Mouse (Mus musculus) liver, embryonic 14.5 days (tissue): ENCODE measurements around the gene Casp8ap2. TPM values are rescaled to one million over a fixed set of nuclear protein-coding genes. Genes with fewer than 3 reads are reported as not detected.

Source experiments
- ATAC-seq: fragments of 200-750 bp; cut with Nextera tagmentation; 2 replicates; pipeline ENCODE4 v1.8.0; 2017; ENCODE audit warnings: moderate number of reproducible peaks, mild to moderate bottlenecking, moderate library complexity; ENCODE audit not compliant: insufficient read depth
- DNase-seq, 3 experiments: peaks; one replicate each; pipeline ENCODE4 v3.0.0-alpha.2; 2012 to 2013; ENCODE audit warnings: low read depth in 3 of 3, low spot score in 3 of 3
- H3K27ac ChIP-seq: fragments of 300-500 bp; sonication (generic); 2 replicates; pipeline ENCODE4 v1.5.1; 2014; ENCODE audit warnings: moderate library complexity, mild to moderate bottlenecking, control low read depth, inconsistent platforms
- H3K27me3 ChIP-seq: fragments of 300-500 bp; sonication (generic); 2 replicates; pipeline ENCODE4 v1.6.1; 2014; ENCODE audit warnings: mild to moderate bottlenecking, low read length, moderate library complexity; ENCODE audit not compliant: control insufficient read depth, insufficient read depth
- H3K36me3 ChIP-seq: fragments of 300-500 bp; sonication (generic); replicated peaks from 2 replicates; pipeline ENCODE4 v1.6.1; 2014; ENCODE audit warnings: low read depth; ENCODE audit not compliant: control insufficient read depth, insufficient read depth
- H3K4me1 ChIP-seq, 2 experiments: fragments of 200-500 bp in 1 of 2; fragments of 300-500 bp in 1 of 2; sonication (generic) in 1 of 2; replicated peaks; 2 replicates each; pipeline ENCODE4 v1.6.1; 2012 to 2014; ENCODE audit warnings: antibody characterized with exemption in 1 of 2, inconsistent platforms in 1 of 2, low read length in 1 of 2; ENCODE audit not compliant: control insufficient read depth in 2 of 2, insufficient read depth in 2 of 2
- H3K4me2 ChIP-seq: fragments of 300-500 bp; sonication (generic); 2 replicates; pipeline ENCODE4 v1.6.1; 2014; ENCODE audit warnings: low read depth, mild to moderate bottlenecking, control low read depth, moderate library complexity
- H3K4me3 ChIP-seq, 2 experiments: fragments of 200-500 bp in 1 of 2; fragments of 300-500 bp in 1 of 2; sonication (generic) in 1 of 2; 2 replicates each; pipeline ENCODE4 v1.5.1; 2012 to 2014; ENCODE audit warnings: low read depth in 2 of 2, low read length in 2 of 2, mild to moderate bottlenecking in 2 of 2, control low read depth in 1 of 2, inconsistent platforms in 1 of 2, moderate library complexity in 1 of 2; ENCODE audit not compliant: insufficient read depth in 1 of 2
- H3K9ac ChIP-seq: fragments of 300-500 bp; sonication (generic); replicated peaks from 2 replicates; pipeline ENCODE4 v1.6.1; 2014; ENCODE audit warnings: mild to moderate bottlenecking, control low read depth, moderate library complexity
- H3K9me3 ChIP-seq: fragments of 300-500 bp; sonication (generic); 2 replicates; pipeline ENCODE4 v1.6.1; 2016; ENCODE audit warnings: low read length, mixed read lengths; ENCODE audit not compliant: control insufficient read depth
- CTCF ChIP-seq: IDR thresholded peaks from 2 replicates; pipeline ENCODE4 v1.5.1; 2016; ENCODE audit warnings: antibody characterized with exemption, low read depth, control low read depth
- EP300 ChIP-seq: IDR thresholded peaks from 2 replicates; pipeline ENCODE4 v1.6.1; 2016; ENCODE audit warnings: antibody characterized with exemption, low read depth
- WGBS: fragments of 180-500 bp; shearing (Covaris S2); extraction: QIAGEN DNeasy Blood & Tissue Kit; methylation state at CpG from one replicate; pipeline ENCODE4 v1.1.7; 2014; ENCODE audit not compliant: insufficient replicate concordance; 5-methylcytosine and 5-hydroxymethylcytosine counted together
- polyA plus RNA-seq, 2 experiments: library from polyadenylated mRNA; depleted of rRNA in 1 of 2; stranded (reverse) in 1 of 2; unstranded in 1 of 2; fragments of >200 nt; fragmentation: Nextera tagmentation in 1 of 2; extraction: Ambion mirVana in 1 of 2; gene quantifications; 2 replicates each; pipeline versions ENCODE4 v1.2.1 to v1.2.3; 2012 to 2014

The Casp8ap2 gene
- polyA plus RNA-seq, 2 experiments = 5.9 to 25.5 TPM

DNA sequence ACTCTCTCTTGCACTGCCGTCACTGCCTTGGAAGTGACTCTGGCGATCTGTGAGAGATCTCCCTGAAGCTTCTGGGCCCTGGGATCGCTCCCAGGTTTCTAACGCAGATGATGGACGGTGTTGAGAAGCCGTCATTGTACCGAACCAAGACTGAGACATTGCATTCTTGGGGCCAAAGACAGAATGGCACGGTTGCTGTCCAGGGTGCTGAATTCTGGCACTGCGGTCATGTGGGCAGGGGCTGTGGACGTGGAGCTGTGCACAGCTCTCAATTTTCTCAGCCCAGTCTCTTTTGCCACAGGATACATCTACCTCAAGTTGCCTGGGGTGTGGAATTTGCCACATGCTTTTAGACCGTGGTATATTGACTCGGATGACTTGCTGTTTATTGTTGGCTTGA is 14.1 kb upstream of the Casp8ap2 start:
- Histone ChIP-seq H3K27me3 (no peaks in the 10 kb centered on the region), H3K4me2 (no peak overlapping the region), H3K4me3 (no peak overlapping the region), H3K9me3 (no peaks in the 10 kb centered on the region), H3K27ac (no peak overlapping the region), H3K4me1 (no peaks in the 10 kb centered on the region), H3K36me3 (no peaks in the 10 kb centered on the region), H3K9ac (no peak overlapping the region)
- 24% methylated on average over 12 of the region's 12 CpGs for WGBS
- peak; percentile 22 to 25 (median 23) for DNase-seq
- TF ChIP-seq EP300 (no peak), CTCF (no peak)
- no peak for ATAC-seq

DNA sequence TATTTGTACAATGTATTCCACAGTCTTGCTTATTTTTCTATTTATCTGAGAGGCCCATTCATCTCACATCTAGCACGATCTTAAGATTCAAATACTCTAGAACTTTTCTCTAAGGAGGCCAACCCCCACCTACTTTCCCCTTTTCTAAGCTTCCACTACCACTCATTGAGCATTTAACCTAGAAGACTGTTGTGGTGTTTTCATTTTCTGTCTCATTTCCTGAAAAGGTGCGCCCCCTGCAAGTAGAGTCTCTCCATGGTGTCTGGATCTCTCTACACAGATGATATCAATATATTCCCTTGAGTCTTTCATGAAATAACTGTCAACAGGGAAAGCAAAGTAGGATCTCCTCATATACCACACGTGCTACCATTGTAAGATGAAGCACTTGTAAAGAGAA is 12.6 kb upstream of the Casp8ap2 start, which contains the start of gene Gja10:
Gene Gja10 (minus strand): TSS at position 101 of the 400 bp plus-strand sequence.
- no peak for ATAC-seq

DNA sequence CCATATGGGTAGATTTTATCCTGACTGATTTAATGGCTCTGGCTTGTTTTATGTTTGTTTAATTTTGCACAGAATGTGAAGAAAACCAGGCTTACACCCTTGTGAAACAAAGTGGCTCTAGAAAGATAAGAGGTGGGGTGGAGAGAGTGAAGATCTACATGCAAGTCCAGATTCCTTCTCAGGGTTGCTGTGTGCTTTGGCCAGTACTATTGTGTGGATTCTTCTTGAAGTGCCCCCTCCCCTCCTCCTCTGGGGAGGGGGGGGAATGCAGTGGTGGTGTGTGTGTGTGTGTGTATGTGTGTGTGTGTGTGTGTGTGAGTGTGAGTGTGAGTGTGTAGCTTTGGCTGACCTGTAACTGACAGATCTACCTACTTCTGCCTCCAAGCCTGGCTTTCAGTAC is 6.4 kb downstream of the Casp8ap2 start:
- Histone ChIP-seq H3K36me3 (peaks cover 16% of the 10 kb centered on the region), H3K4me2 (no peak overlapping the region), H3K4me1 (peaks cover 5 to 6% of the 10 kb centered on the region in 2 experiments; a peak in 2 of 4 replicates), H3K27ac (no peak overlapping the region), H3K4me3 (no peak overlapping the region), H3K9ac (no peak overlapping the region), H3K9me3 (no peaks in the 10 kb centered on the region), H3K27me3 (no peaks in the 10 kb centered on the region)
- TF ChIP-seq EP300 = no peak
- TF ChIP-seq CTCF = no peak
- no peak for ATAC-seq
- no peak for DNase-seq

More for the DNA sequence above, 12.6 kb upstream of the Casp8ap2 start, which contains the start of gene Gja10:
- Histone ChIP-seq H3K4me2 (no peak within 1 kb of the TSS), H3K27me3 (no peaks in the 10 kb centered on the region), H3K4me3 (no peak within 1 kb of the TSS), H3K27ac (no peak within 1 kb of the TSS), H3K36me3 (no peaks in the 10 kb centered on the region), H3K9me3 (no peaks in the 10 kb centered on the region), H3K9ac (no peak within 1 kb of the TSS), H3K4me1 (no peaks in the 10 kb centered on the region)
- TF ChIP-seq EP300 (no peak), CTCF (no peak)
- WGBS = 47% methylated on average over 3 of the region's 3 CpGs
- no peak for DNase-seq

DNA sequence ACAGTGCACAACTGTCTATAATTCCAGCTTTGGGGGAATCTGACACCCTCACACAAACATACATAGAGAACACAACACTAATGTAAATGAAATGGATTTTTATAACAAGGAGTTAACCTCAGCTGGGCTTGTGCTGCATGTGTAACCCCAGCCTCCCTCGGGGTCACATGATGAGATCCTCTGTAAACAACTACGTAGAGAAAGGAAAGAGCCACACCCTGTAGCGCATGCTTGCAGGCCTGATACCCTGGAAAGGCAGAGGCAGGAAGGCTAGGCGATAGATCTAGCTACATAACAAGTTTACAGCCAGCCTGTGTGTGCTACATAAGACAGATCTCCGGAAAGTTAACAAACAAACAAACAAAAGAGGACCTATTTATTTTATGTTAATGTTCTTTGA is 36.4 kb downstream of the Casp8ap2 start:
- Histone ChIP-seq H3K9ac (no peak overlapping the region), H3K27me3 (no peaks in the 10 kb centered on the region), H3K36me3 (peaks cover 21% of the 10 kb centered on the region), H3K4me3 (no peak overlapping the region), H3K27ac (no peak overlapping the region), H3K4me1 (peaks cover 0 to 3% of the 10 kb centered on the region in 2 experiments; a peak in 1 of 4 replicates), H3K9me3 (no peaks in the 10 kb centered on the region), H3K4me2 (no peak overlapping the region)
- 32% methylated on average over 5 of the region's 5 CpGs for WGBS
- TF ChIP-seq CTCF (no peak), EP300 (no peak)
- ATAC-seq (peak; percentile 62; the same call in 1 of the 2 replicates), DNase-seq (no peak)

DNA sequence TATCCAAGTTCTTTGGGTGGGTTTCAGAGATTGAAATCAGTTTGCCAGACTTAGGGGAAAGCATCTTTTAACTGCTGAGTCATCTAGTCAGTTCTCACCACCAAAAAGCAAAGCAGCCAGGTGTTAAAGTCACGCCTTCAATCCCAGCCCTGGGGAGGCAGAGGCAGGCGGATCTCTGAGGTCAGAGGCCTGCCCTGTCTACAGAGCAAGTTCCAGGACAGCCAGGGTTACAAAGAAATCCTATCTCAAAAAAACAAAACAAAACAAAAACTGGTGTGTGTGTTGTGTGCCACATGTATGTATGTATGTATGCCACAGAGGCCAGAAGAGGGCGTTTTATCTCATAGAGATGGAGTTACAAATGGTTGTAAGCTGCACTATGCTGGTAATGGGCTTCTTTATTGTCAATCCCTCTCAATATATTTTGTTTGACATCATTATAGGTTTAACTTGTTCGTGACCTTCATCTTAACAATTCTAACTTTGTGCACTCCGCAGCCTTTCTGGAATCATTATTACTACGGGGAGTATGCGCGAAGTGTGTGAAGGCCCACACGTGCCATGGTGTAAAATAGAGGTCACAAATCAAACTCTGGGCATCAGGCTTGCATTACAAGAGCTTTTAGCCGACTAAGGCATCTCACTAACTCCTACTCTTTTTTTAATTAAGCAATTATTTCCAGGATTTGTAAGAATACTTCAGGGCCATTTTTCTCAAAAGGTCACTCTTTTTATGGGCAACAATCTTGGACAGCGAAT is 41.1 kb downstream of the Casp8ap2 start:
- WGBS = 54% methylated on average over 11 of the region's 11 CpGs
- H3K36me3 ChIP-seq = peaks cover 5% of the 10 kb centered on the region
- no peaks in the 10 kb centered on the region for H3K9me3 ChIP-seq
- peak overlapping the region; percentile 54 for H3K4me2 ChIP-seq
- H3K27me3 ChIP-seq = no peaks in the 10 kb centered on the region
- H3K4me3 ChIP-seq = peak overlapping the region; percentile 71 to 81
- H3K27ac ChIP-seq = no peak overlapping the region
- H3K9ac ChIP-seq = peak overlapping the region; percentile 54
- TF ChIP-seq CTCF (no peak; the same call in 1 of the 2 replicates), EP300 (no peak)
- ATAC-seq (no peak), DNase-seq (no peak)
- H3K4me1 ChIP-seq = peaks cover 0 to 11% of the 10 kb centered on the region in 2 experiments; a peak in 3 of 4 replicates
